Mouse (Mus musculus): Measurements from ENCODE around the gene Cyth1. TPM values are rescaled to one million over a fixed set of nuclear protein-coding genes. Genes with fewer than 3 reads are reported as not detected.

The Cyth1 gene
- polyA plus RNA-seq, 1 experiment: not detected

DNA sequence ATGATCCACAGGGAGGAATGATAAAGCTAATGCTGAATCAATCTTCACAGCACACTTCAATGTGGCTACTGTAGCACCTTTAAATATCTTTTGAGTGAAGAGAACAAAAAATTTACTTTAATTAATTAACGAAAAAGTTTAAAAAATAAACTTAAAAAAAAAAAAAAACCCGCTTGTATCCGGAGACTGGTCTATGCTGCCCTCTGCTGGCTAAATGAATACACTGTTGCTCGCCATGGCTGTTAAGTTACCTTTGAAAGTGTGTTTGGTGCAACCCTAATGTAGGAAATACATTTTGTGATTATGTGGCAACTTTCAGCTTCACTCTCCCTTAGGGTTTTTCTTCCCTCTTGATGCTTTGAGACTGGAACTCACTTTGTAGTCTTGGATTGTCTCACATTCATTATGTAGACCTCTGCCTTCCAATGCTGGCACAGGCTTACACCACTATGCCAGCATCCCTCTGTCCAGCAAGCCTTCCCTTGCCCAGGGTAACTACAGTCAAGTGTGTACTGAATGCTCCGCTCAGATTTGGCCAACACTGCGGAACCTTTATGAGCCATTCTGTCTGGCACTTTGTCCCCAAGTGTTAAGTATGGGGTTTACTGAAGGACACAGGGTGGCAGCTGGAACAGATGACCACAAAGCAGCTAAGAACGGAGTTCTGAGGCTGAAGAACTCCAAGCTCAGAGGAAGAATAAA is 27.7 kb downstream of the Cyth1 start:
- no peak overlapping the region for H3K27ac ChIP-seq (ENCODE audit: insufficient read depth, low read depth, low read length)
- WGBS: 10% methylated on average over 7 of the region's 7 CpGs

GRCm38 (mm10) chr11:118219066-118219465 is 29.3 kb downstream of the Cyth1 start:
- peaks cover 6% of the 10 kb centered on the region; the same call in 1 of the 2 replicates for H3K4me1 ChIP-seq (ENCODE audit: control insufficient read depth, insufficient read depth, low read length)
- TF ChIP-seq CTCF (IDR thresholded peaks at IDR 0.05; ENCODE audit: insufficient read depth, low read depth, low read length): no peak
- TF ChIP-seq POLR2A (IDR thresholded peaks at IDR 0.05; ENCODE audit: insufficient read depth, low read depth, low read length): no peak
- WGBS: 91% methylated on average over 4 of the region's 4 CpGs

More for the DNA sequence above, 27.7 kb downstream of the Cyth1 start:
- TF ChIP-seq CTCF (IDR thresholded peaks at IDR 0.05; ENCODE audit: insufficient read depth, low read depth, low read length) (no peak), POLR2A (IDR thresholded peaks at IDR 0.05; ENCODE audit: insufficient read depth, low read depth, low read length) (no peak)
- Histone ChIP-seq H3K4me3 (ENCODE audit: insufficient read depth, low read depth, low read length) (no peak overlapping the region), H3K4me1 (ENCODE audit: control insufficient read depth, insufficient read depth, low read length) (peaks cover 8% of the 10 kb centered on the region; the same call in 1 of the 2 replicates)

GRCm38 (mm10) chr11:118216468-118216867 is 31.9 kb downstream of the Cyth1 start:
- Histone ChIP-seq H3K27ac (ENCODE audit: insufficient read depth, low read depth, low read length) (no peak overlapping the region), H3K4me3 (ENCODE audit: insufficient read depth, low read depth, low read length) (no peak overlapping the region), H3K4me1 (ENCODE audit: control insufficient read depth, insufficient read depth, low read length) (peaks cover 16% of the 10 kb centered on the region)
- TF ChIP-seq CTCF (IDR thresholded peaks at IDR 0.05; ENCODE audit: insufficient read depth, low read depth, low read length): no peak
- TF ChIP-seq POLR2A (IDR thresholded peaks at IDR 0.05; ENCODE audit: insufficient read depth, low read depth, low read length): no peak
- 91% methylated on average over 6 of the region's 6 CpGs for WGBS

More at GRCm38 (mm10) chr11:118219066-118219465, 29.3 kb downstream of the Cyth1 start:
- no peak overlapping the region for H3K27ac ChIP-seq (ENCODE audit: insufficient read depth, low read depth, low read length)
- H3K4me3 ChIP-seq (ENCODE audit: insufficient read depth, low read depth, low read length): no peak overlapping the region

GRCm38 (mm10) chr11:118215928-118216458 is 32.4 kb downstream of the Cyth1 start:
- WGBS: 60% methylated on average over 5 of the region's 5 CpGs
- H3K4me1 ChIP-seq (ENCODE audit: control insufficient read depth, insufficient read depth, low read length): peaks cover 20% of the 10 kb centered on the region
- TF ChIP-seq CTCF (IDR thresholded peaks at IDR 0.05; ENCODE audit: insufficient read depth, low read depth, low read length) (no peak), POLR2A (IDR thresholded peaks at IDR 0.05; ENCODE audit: insufficient read depth, low read depth, low read length) (no peak)
- no peak overlapping the region for H3K27ac ChIP-seq (ENCODE audit: insufficient read depth, low read depth, low read length)
- no peak overlapping the region for H3K4me3 ChIP-seq (ENCODE audit: insufficient read depth, low read depth, low read length)

DNA sequence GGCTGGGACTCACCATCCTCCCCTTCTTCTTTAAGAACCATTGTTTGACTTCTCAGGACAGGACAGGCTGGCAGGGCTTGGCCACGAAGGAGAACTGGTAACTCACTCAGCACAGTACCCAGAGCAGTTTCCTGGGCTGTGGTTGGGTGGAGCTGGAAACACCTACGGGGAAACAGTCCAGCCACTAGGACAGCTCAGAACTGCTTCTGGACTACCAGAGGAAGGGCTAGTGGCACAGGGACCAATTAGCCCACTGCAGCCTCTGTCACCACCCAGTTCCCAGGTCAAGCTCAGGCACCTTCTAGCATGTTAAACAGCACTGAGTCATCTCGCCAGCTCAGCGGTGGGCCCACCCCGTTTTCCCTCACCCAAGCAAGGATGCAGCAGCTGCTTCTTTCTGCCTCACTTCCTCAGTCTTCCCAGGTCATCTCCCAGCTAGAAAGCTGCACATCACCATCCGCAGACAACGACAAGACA is 35.7 kb downstream of the Cyth1 start:
- Histone ChIP-seq H3K4me1 (ENCODE audit: control insufficient read depth, insufficient read depth, low read length) (peaks cover 47% of the 10 kb centered on the region), H3K27ac (ENCODE audit: insufficient read depth, low read depth, low read length) (peak overlapping the region; percentile 90), H3K4me3 (ENCODE audit: insufficient read depth, low read depth, low read length) (no peak overlapping the region)
- 22% methylated on average over 7 of the region's 7 CpGs for WGBS
- TF ChIP-seq CTCF (IDR thresholded peaks at IDR 0.05; ENCODE audit: insufficient read depth, low read depth, low read length) (no peak), POLR2A (IDR thresholded peaks at IDR 0.05; ENCODE audit: insufficient read depth, low read depth, low read length) (no peak)

DNA sequence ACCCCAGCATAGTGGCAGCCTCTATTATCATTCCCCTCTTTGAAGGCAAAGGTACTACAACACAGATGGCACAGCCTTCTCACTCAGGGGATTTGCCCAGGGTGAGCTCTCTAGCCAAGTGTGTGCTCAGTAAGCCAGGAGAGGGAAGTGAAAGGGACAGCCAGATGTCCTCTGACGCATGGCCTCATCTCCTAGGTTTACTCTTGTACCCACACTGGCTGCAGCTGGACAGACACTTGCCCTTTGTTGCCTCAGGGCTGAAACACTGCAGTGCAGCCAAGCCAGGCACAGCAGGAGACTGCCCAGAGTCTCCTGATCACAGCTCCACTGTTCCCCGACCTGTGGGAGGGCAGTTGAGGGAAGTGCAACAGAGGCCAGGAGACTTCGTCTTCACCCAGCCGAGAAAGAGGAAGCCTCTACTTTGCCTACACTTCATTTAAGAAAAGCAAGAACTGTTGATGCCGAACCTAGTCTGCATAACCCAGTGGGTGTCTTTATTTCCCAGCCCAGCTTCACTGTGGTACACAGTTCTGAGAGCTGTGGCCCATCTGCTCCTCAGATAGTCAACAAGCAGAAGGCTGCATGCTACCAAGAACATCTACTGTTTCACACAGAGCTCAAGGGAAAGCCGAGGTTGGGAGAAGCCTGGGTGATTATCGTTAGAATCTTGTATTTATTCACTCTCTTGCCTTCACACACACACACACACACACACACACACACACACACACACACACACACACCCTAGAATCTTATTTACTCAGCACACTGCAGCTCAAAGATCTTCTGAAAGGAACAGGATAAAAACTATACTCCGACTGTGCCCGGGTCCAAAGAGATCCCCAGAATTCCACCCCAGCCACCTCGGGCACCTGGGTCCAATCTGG is 36.4 kb downstream of the Cyth1 start:
- Histone ChIP-seq H3K27ac (ENCODE audit: insufficient read depth, low read depth, low read length) (peak overlapping the region; percentile 90), H3K4me1 (ENCODE audit: control insufficient read depth, insufficient read depth, low read length) (peaks cover 52% of the 10 kb centered on the region), H3K4me3 (ENCODE audit: insufficient read depth, low read depth, low read length) (no peak overlapping the region)
- no peak for TF ChIP-seq CTCF (IDR thresholded peaks at IDR 0.05; ENCODE audit: insufficient read depth, low read depth, low read length)
- 16% methylated on average over 10 of the region's 10 CpGs for WGBS

- 77% methylated on average over 5 of the region's 5 CpGs for WGBS
- no peak overlapping the region for H3K4me3 ChIP-seq (ENCODE audit: insufficient read depth, low read depth, low read length)
- H3K4me1 ChIP-seq (ENCODE audit: control insufficient read depth, insufficient read depth, low read length): peaks cover 50% of the 10 kb centered on the region
- no peak for TF ChIP-seq CTCF (IDR thresholded peaks at IDR 0.05; ENCODE audit: insufficient read depth, low read depth, low read length)
- TF ChIP-seq POLR2A (IDR thresholded peaks at IDR 0.05; ENCODE audit: insufficient read depth, low read depth, low read length): no peak
- H3K27ac ChIP-seq (ENCODE audit: insufficient read depth, low read depth, low read length): peak overlapping the region; percentile 90
Measured at GRCm38 (mm10) chr11:118210962-118211361, 37.4 kb downstream of the Cyth1 start.

- TF ChIP-seq CTCF (IDR thresholded peaks at IDR 0.05; ENCODE audit: insufficient read depth, low read depth, low read length): no peak
- TF ChIP-seq POLR2A (IDR thresholded peaks at IDR 0.05; ENCODE audit: insufficient read depth, low read depth, low read length): no peak
- H3K4me1 ChIP-seq (ENCODE audit: control insufficient read depth, insufficient read depth, low read length): peaks cover 50% of the 10 kb centered on the region
- WGBS: 40% methylated on average over 4 of the region's 4 CpGs
Measured at GRCm38 (mm10) chr11:118210116-118210515, 38.3 kb downstream of the Cyth1 start.

More at GRCm38 (mm10) chr11:118210116-118210515, 38.3 kb downstream of the Cyth1 start:
- Histone ChIP-seq H3K4me3 (ENCODE audit: insufficient read depth, low read depth, low read length) (no peak overlapping the region), H3K27ac (ENCODE audit: insufficient read depth, low read depth, low read length) (peak overlapping the region; percentile 79)

Measured in olfactory bulb, adult 2 months (tissue).